Mouse (Mus musculus): ENCODE results near the gene Gcnt2.
"Not testable (repeated sequence)": the region's sequence is repeated elsewhere in the genome, so short reads cannot be mapped to it uniquely, and the experiment has no call there.

The Gcnt2 gene

DNA sequence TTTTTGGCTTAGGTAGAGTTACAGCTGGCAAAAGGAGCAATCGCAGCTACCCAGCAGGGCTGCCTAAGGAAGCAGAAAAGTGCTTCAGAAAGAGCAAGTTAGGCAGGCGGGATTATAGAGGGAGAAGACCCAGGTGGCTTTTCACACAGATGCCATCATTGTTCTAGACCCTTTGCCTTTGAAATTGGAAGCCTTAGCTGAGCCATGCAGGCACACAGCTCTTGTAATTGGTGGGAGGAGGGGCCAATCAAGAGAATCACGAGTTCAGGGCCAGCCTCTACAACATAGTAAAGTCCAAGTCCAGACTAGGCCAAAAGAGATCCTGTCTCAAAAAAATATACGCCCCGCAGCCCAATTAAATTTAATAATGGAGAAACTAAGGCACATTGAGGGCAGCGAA is 48.5 kb downstream of the Gcnt2 start:
- no peak for DNase-seq

DNA sequence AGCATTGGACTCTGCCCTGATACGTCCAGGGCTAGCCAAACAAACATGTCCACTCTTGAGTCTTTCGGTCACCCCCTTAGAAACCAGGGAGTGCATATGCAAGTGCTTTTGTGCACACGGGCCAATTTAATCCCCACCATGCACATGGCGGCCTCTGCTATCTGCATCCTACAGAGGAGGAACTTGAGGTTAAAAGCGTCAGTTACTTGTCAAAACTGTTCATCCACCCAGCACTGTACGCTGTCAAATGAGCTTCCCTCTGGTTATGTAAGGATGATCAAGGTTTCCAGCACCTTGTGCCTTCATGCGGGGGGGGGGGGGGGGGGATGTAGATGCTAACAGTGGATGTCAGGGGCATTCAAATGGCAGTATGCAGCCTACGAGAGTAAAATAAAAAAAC is 49.5 kb downstream of the Gcnt2 start:
- no peak for DNase-seq

DNA sequence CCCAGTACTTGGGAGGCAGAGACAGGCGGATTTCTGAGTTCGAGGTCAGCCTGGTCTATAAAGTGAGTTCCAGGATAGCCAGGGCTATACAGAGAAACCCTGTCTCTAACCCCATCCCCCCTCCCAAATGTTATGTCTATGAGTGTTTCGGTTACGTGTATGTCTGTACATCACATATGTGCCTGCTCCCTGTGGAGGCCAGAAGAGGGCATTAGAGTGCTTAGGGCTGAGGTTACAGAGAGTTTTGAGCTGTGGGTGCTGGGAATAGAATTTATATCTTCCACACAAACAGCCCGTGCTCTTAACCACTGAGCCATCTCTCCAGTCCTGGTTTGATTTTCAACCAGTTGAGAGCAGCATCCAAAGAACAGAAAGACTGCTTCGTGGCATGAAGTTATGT is 50.5 kb downstream of the Gcnt2 start:
- no peak for DNase-seq

DNA sequence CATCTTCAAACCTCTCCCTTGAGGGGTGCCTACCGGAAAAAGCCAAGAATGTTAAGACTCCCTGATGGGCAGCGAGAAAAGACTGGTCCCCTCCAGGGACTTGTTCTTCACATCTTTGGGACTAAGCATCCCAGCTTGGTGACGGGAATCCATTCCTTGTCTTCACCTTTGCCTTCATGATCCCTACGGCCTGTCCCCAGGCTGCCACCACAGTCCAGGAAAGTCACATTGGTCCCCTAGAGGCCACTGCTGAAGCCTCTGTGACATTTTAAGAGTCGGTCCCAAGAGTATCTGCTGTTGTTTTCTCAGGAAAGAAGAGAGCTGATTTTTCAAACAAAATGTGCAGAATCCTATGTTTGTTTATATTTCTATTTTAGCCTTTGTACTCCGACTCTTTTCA is 52.4 kb downstream of the Gcnt2 start:
- DNase-seq = no peak

GRCm38 (mm10) chr13:40913395-40914018 is 54.0 kb downstream of the Gcnt2 start:
- no peak for DNase-seq

- DNase-seq = no peak
Observed at GRCm38 (mm10) chr13:40914053-40914585, 54.6 kb downstream of the Gcnt2 start.

- no peak for DNase-seq
Observed at GRCm38 (mm10) chr13:40916321-40917160, 57.0 kb downstream of the Gcnt2 start.

GRCm38 (mm10) chr13:40917161-40918091 is 57.9 kb downstream of the Gcnt2 start:
- peak; percentile 43 for DNase-seq

- DNase-seq = no peak
Observed at GRCm38 (mm10) chr13:40921326-40922059, 61.9 kb downstream of the Gcnt2 start.

- DNase-seq = peak; percentile 44
Observed at GRCm38 (mm10) chr13:40922311-40922877, 62.8 kb downstream of the Gcnt2 start.

GRCm38 (mm10) chr13:40923756-40924315 is 64.3 kb downstream of the Gcnt2 start:
- DNase-seq = no peak

GRCm38 (mm10) chr13:40928192-40928898 is 68.8 kb downstream of the Gcnt2 start:
- no peak for DNase-seq

GRCm38 (mm10) chr13:40931871-40932270 is 72.3 kb downstream of the Gcnt2 start:
- not testable (repeated sequence) for DNase-seq

GRCm38 (mm10) chr13:40932573-40932972 is 73.0 kb downstream of the Gcnt2 start:
- DNase-seq = no peak

DNA sequence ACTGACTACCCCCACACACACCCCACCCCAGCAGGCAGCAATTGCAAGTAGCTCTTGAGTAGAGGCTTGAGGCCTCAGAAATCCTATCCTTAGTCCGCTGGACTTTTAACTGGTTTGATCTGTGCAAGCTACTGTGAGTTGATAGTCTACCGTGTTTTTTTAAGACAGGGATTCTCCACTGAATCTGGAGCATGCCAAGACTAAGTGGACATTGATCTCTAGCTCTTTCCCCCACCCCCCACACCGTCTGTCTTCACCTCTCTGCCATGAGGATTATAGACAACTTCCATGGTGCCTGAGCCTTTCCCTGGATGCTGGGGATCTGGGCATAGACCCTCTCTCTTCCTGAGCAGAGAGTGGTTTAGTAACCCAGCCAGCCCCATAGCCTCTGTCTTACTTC is 74.8 kb downstream of the Gcnt2 start:
- DNase-seq = no peak

DNA sequence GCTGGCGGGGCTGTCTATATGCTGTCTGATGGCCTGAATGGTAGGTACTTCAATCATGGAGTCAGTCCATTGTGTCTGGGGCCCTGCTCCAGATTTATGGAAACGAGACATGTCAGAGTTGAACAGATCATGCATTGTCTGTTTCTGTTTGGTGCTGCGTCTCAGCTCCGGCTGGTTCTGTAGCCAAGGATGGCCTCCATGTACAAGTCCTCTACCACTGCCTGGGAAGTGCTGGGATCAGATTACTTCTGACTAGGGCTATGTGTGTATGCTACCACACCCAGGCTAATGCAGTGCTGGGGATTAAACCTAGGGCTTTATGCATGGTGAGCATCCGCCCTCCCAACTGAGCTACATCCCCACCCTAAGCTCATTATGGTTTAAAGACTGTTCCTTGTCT is 78.0 kb downstream of the Gcnt2 start:
- DNase-seq = no peak

GRCm38 (mm10) chr13:40938485-40939357 is 79.2 kb downstream of the Gcnt2 start:
- DNase-seq = no peak

DNA sequence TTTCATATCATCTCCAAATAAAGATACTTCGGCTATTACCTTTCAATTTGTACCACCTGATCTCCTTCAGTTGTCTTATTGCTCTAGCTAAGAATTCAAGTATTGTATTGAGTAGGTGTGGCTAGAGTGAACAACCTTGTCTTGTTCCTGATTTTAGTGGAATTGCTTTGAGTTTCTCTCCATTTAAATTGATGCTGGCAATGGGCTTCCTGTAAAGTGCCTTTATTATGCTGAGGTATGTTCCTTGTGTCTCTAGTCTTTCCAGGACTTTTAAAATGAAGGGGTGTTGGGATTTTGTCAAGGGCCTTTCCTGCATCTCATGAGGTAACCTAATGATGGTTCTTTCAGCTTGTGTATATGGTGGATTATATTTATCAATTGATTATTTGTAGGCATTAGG is 83.5 kb downstream of the Gcnt2 start:
- DNase-seq = no peak

DNA sequence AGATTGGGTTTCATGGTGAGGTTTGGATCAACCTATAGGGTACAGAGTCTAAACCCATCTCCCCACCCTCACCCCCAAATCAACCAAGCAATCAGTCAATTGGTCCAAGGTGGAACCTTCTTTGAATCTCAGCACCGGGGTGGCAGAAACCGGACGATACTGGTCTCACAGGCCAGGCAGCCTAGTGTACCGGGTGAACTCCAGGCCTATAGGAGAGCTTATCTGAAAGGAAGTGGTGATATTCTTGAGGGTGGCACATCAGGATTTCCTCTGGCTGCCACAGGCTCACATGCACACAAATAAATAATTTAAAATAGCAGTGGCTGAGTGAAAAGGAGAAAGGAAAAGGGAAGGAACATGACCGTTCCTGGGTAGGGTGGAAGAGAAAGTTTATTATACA is 84.4 kb downstream of the Gcnt2 start:
- no peak for DNase-seq

DNA sequence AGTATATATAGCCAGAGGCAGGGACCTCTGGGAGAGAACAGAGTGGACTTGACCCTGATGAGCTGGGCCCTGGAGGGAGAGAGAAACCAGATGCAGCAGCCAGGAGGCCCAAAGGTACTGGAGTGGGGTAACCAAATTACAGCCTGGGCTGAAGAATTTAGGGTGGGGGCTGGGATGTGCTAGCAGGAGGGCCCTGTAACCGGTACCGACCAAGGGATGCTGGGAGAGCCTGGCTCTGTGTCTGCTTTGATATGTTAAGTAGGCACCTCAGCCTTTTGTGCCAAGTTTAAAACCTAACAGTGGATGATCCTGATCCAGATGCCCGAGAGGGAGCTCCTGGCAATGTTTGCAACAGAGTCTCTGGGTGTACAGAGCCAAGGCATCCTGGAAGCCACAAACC is 84.8 kb downstream of the Gcnt2 start:
- DNase-seq = no peak

Data from thymus, postnatal 4 days (tissue).